Mouse (Mus musculus): Measurements from ENCODE around the gene Matk.
A peak's percentile ranks its signal among the peaks of the same experiment; 100 is the strongest.

Matk gene

GRCm38 (mm10) chr10:81304597-81305238, 52.0 kb downstream of the Matk start:
- peak; percentile 46 to 60 for DNase-seq

- no peak for DNase-seq
Measured at GRCm38 (mm10) chr10:81305663-81306062, 52.9 kb downstream of the Matk start.

DNA sequence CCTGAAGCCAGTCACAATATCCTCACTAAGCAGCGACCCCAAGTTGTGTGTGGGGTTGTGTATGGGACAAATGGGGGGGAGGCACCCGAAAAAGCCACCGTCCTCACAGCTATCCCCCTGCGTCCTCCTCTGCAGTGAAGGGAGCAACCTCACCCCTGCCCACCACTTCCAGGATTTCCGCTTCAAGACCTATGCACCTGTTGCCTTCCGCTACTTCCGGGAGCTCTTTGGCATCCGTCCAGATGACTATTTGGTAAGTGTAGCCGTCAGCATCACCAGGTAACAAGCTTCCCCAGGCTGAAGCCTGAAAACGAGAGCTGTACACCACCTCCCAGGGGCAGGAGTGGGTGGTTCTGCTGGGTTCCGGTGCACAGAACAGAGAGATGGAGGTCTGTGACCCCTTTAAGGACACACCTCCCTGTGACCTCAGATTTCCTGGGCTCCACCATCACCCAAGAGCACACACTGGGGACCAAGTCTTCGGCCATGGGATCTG, 53.5 kb downstream of the Matk start:
- no peak for DNase-seq

- no peak for DNase-seq
Measured at GRCm38 (mm10) chr10:81306837-81307682, 54.3 kb downstream of the Matk start.

DNA sequence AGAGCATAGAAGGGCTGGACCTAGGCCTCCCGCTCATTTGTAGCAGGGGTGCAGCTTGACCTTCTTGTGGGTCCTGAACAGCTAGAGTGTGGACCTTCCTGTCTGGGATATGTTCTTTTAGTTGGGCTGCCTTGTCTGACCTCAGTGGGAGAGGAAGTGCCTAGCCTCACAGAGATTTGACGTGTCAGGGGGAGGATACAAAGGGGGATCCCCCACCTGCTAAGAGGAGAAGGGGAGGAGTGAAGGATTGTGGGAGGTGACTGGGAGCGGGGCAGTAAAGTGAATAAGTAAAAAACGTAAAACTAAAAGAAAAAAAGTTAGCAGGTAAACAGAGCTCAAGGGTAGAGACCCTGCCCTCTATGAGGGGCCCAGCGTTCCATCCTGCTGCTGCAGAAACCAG, 56.8 kb downstream of the Matk start:
- no peak for DNase-seq
